Comparison of ENCODE assay signal across 7 mouse cellular contexts in genomic region chr10:67858878-67859277, GRCm38 (mm10). TPM values are rescaled to one million over a fixed set of nuclear protein-coding genes. Genes with fewer than 3 reads are reported as not detected.
A peak's percentile ranks its signal among the peaks of the same experiment; 100 is the strongest.
DNase-seq lines count a peak whose midpoint lies in the region; ATAC-seq and TF ChIP-seq lines count a peak whose summit lies in the region.

No protein-coding gene starts in this region.

- ATAC-seq in intestine, embryonic 14.5 days (replicated peaks; ENCODE audit: low FRiP score, low TSS enrichment, low read depth): no peak
- ATAC-seq in midbrain, postnatal 0 days (ENCODE audit: low FRiP score): 0 out of 2 replicates have a peak, but pooled peaks have one; percentile 41

- no peak overlapping the region for H3K4me3 ChIP-seq in intestine, embryonic 14.5 days (ENCODE audit: low read depth, low read length)
- no peak overlapping the region for H3K4me3 ChIP-seq in midbrain, postnatal 0 days (ENCODE audit: low read depth, low read length)
- no peak overlapping the region for H3K4me3 ChIP-seq in spleen, adult 2 months (ENCODE audit: extremely low read depth, insufficient read depth, insufficient read length)

- peak; percentile 98 for TF ChIP-seq CTCF in midbrain, postnatal 0 days (IDR thresholded peaks at IDR 0.05)
- peak; percentile 75; the same call in 1 of the 2 replicates for TF ChIP-seq CTCF in spleen, adult 2 months (IDR thresholded peaks at IDR 0.05; ENCODE audit: extremely low read depth, insufficient read depth, insufficient read length, insufficient replicate concordance)

- 20% methylated on average over 8 of the region's 8 CpGs for WGBS in intestine, embryonic 14.5 days
- WGBS in midbrain, postnatal 0 days: 15% methylated on average over 8 of the region's 8 CpGs
- 14% methylated on average over 8 of the region's 8 CpGs for whole genome bisulfite sequencing in spleen, adult 2 months

- TF ChIP-seq POLR2A in spleen, adult 2 months (IDR thresholded peaks at IDR 0.05; ENCODE audit: low read depth, low read length): no peak

- intact Hi-C loops in left cerebral cortex, postnatal 36 days (cut with DNase I): loop anchor here (1.0 to 5.0 kb wide), 2 partner anchors 322 to 544 kb away; partner anchors contain the start of gene Egr2

- H3K4me1 ChIP-seq in intestine, embryonic 14.5 days (replicated peaks; ENCODE audit: control insufficient read depth, insufficient read depth, low read length): no peaks in the 10 kb centered on the region
- no peaks in the 10 kb centered on the region for H3K4me1 ChIP-seq in midbrain, postnatal 0 days (ENCODE audit: insufficient read depth, low read length)
- H3K4me1 ChIP-seq in spleen, adult 2 months (ENCODE audit: control insufficient read depth, insufficient read depth, insufficient read length): no peaks in the 10 kb centered on the region

- no peaks in the 10 kb centered on the region for H3K9me3 ChIP-seq in intestine, embryonic 14.5 days (ENCODE audit: control insufficient read depth, low read length)
- no peaks in the 10 kb centered on the region for H3K9me3 ChIP-seq in midbrain, postnatal 0 days (ENCODE audit: low read length)

- H3K27ac ChIP-seq in intestine, embryonic 14.5 days (ENCODE audit: low read depth): no peak overlapping the region
- H3K27ac ChIP-seq in midbrain, postnatal 0 days (ENCODE audit: low read depth, low read length): no peak overlapping the region
- no peak overlapping the region for H3K27ac ChIP-seq in spleen, adult 2 months (ENCODE audit: insufficient read depth, low read length)

- no peaks in the 10 kb centered on the region for H3K36me3 ChIP-seq in intestine, embryonic 14.5 days (ENCODE audit: control insufficient read depth, insufficient read depth, low read length)
- H3K36me3 ChIP-seq in midbrain, postnatal 0 days (ENCODE audit: insufficient read depth, low read length): no peaks in the 10 kb centered on the region
- H3K36me3 ChIP-seq in spleen, adult 2 months (ENCODE audit: control insufficient read depth, insufficient read depth, low read length): no peaks in the 10 kb centered on the region

- DNase-seq in ZHBTc4 (ENCODE audit: low read depth, low spot score): peak; percentile 75
- DNase-seq in cerebellum, adult 9-10 months: peak; percentile 71
- DNase-seq in frontal cortex, postnatal 25 days (ENCODE audit: low spot score in 2 of 2): peak; percentile 76 to 78
- peak; percentile 88 for DNase-seq in intestine, embryonic 14.5 days (ENCODE audit: low spot score)
- DNase-seq in left cerebral cortex, postnatal 36 days (ENCODE audit: low spot score in 2 of 2): peak; percentile 70 to 77
- peak; percentile 91 for DNase-seq in midbrain, postnatal 0 days (ENCODE audit: low spot score)
- peak; percentile 39 to 62 for DNase-seq in spleen, adult 2 months (ENCODE audit: low read depth in 1 of 2, low spot score in 2 of 2)

- no peak overlapping the region for H3K4me2 ChIP-seq in intestine, embryonic 14.5 days (ENCODE audit: low read length)
- H3K4me2 ChIP-seq in midbrain, postnatal 0 days (ENCODE audit: low read depth, low read length, poor library complexity, severe bottlenecking): no peak overlapping the region

- H3K9ac ChIP-seq in intestine, embryonic 14.5 days (ENCODE audit: low read length): no peak overlapping the region
- H3K9ac ChIP-seq in midbrain, postnatal 0 days (replicated peaks; ENCODE audit: low read length, poor library complexity, severe bottlenecking): no peak overlapping the region

- H3K27me3 ChIP-seq in intestine, embryonic 14.5 days (replicated peaks; ENCODE audit: control insufficient read depth, insufficient read depth, low read length): no peaks in the 10 kb centered on the region
- H3K27me3 ChIP-seq in midbrain, postnatal 0 days (ENCODE audit: insufficient read depth, low read length): 0 out of 2 replicates have a peak, but pooled peaks cover 4% of the 10 kb centered on the region
- H3K27me3 ChIP-seq in spleen, adult 2 months (ENCODE audit: control insufficient read depth, insufficient read depth, low read length): no peaks in the 10 kb centered on the region; the same call in 1 of the 2 replicates

RNA-seq across cellular contexts. Expression of gene Zfp365, which starts 53.6 kb away (rescaled TPM):
- polyA plus RNA-seq in intestine, embryonic 14.5 days (2014; fragmentation: Nextera tagmentation; extraction: Ambion mirVana): 1.2 and 1.5 TPM in 2 replicates
- total RNA-seq in left cerebral cortex, postnatal 36 days (2021): 100 to 1,000 TPM; 454 to 507 TPM
- 15.2 and 17.4 TPM in 2 replicates for total RNA-seq in midbrain, postnatal 0 days (2014; rRNA removed)
- 7.9 and 9.1 TPM in 2 replicates for polyA plus RNA-seq in midbrain, postnatal 0 days (2015; fragmentation: Nextera tagmentation; extraction: Ambion mirVana)
- 0.27 and 0.39 TPM in 2 replicates for polyA plus RNA-seq in spleen, adult 2 months (2012; rRNA removed)
